Mouse (Mus musculus): ENCODE results near the gene Ripply2.

The Ripply2 gene

GRCm38 (mm10) chr9:87008507-87008906 lies 6.8 kb upstream of the Ripply2 start:
- no peaks in the 10 kb centered on the region for H3K4me1 ChIP-seq (replicated peaks; ENCODE audit: low read depth, low read length)
- no peaks in the 10 kb centered on the region for H3K9me3 ChIP-seq (ENCODE audit: low read length)
- no peaks in the 10 kb centered on the region for H3K36me3 ChIP-seq (ENCODE audit: insufficient read depth, low read length)
- peaks cover 14% of the 10 kb centered on the region for H3K27me3 ChIP-seq (ENCODE audit: insufficient read depth, low read length)
- H3K4me3 ChIP-seq (replicated peaks; ENCODE audit: low read length): no peak overlapping the region
- TF ChIP-seq POU5F1 (IDR thresholded peaks at IDR 0.05; ENCODE audit: borderline replicate concordance, low read length) (no peak), CTCF (conservative IDR thresholded peaks at IDR 0.05; ENCODE audit: low read length) (no peak), NANOG (IDR thresholded peaks at IDR 0.05; ENCODE audit: borderline replicate concordance, low read length) (no peak)

GRCm38 (mm10) chr9:87008919-87009318 lies 6.4 kb upstream of the Ripply2 start:
- Histone ChIP-seq H3K36me3 (ENCODE audit: insufficient read depth, low read length) (no peaks in the 10 kb centered on the region), H3K4me3 (replicated peaks; ENCODE audit: low read length) (no peak overlapping the region), H3K4me1 (replicated peaks; ENCODE audit: low read depth, low read length) (no peaks in the 10 kb centered on the region), H3K9me3 (ENCODE audit: low read length) (no peaks in the 10 kb centered on the region), H3K27me3 (ENCODE audit: insufficient read depth, low read length) (peaks cover 16% of the 10 kb centered on the region)
- TF ChIP-seq NANOG (IDR thresholded peaks at IDR 0.05; ENCODE audit: borderline replicate concordance, low read length): no peak
- no peak for TF ChIP-seq CTCF (conservative IDR thresholded peaks at IDR 0.05; ENCODE audit: low read length)
- TF ChIP-seq POU5F1 (IDR thresholded peaks at IDR 0.05; ENCODE audit: borderline replicate concordance, low read length): no peak

GRCm38 (mm10) chr9:87015938-87016294 lies 579 bp downstream of the Ripply2 start:
- TF ChIP-seq CTCF (conservative IDR thresholded peaks at IDR 0.05; ENCODE audit: low read length) (no peak), NANOG (IDR thresholded peaks at IDR 0.05; ENCODE audit: borderline replicate concordance, low read length) (no peak), POU5F1 (IDR thresholded peaks at IDR 0.05; ENCODE audit: borderline replicate concordance, low read length) (no peak)
- no peaks in the 10 kb centered on the region for H3K9me3 ChIP-seq (ENCODE audit: low read length)
- peaks cover 8% of the 10 kb centered on the region for H3K4me1 ChIP-seq (replicated peaks; ENCODE audit: low read depth, low read length)
- peaks cover 56% of the 10 kb centered on the region for H3K27me3 ChIP-seq (ENCODE audit: insufficient read depth, low read length)
- H3K36me3 ChIP-seq (ENCODE audit: insufficient read depth, low read length): no peaks in the 10 kb centered on the region
- H3K4me3 ChIP-seq (replicated peaks; ENCODE audit: low read length): peak overlapping the region; percentile 80

- Histone ChIP-seq H3K27me3 (ENCODE audit: insufficient read depth, low read length) (peaks cover 11% of the 10 kb centered on the region), H3K9me3 (ENCODE audit: low read length) (no peaks in the 10 kb centered on the region), H3K4me3 (replicated peaks; ENCODE audit: low read length) (peak within 1 kb of the TSS; percentile 91), H3K36me3 (ENCODE audit: insufficient read depth, low read length) (no peaks in the 10 kb centered on the region), H3K4me1 (replicated peaks; ENCODE audit: low read depth, low read length) (peaks cover 6% of the 10 kb centered on the region; the same call in 1 of the 2 replicates)
- TF ChIP-seq CTCF (conservative IDR thresholded peaks at IDR 0.05; ENCODE audit: low read length) (no peak), NANOG (IDR thresholded peaks at IDR 0.05; ENCODE audit: borderline replicate concordance, low read length) (no peak), POU5F1 (IDR thresholded peaks at IDR 0.05; ENCODE audit: borderline replicate concordance, low read length) (no peak)
These were observed 6.6 kb downstream of the Ripply2 start, which contains the start of gene Cyb5r4 for GRCm38 (mm10) chr9:87021778-87022523. Gene Cyb5r4, plus strand, starts transcription at chr9:87022014.

- no peaks in the 10 kb centered on the region for H3K9me3 ChIP-seq (ENCODE audit: low read length)
- no peak overlapping the region for H3K4me3 ChIP-seq (replicated peaks; ENCODE audit: low read length)
- peaks cover 6% of the 10 kb centered on the region; the same call in 1 of the 2 replicates for H3K4me1 ChIP-seq (replicated peaks; ENCODE audit: low read depth, low read length)
- no peak for TF ChIP-seq CTCF (conservative IDR thresholded peaks at IDR 0.05; ENCODE audit: low read length)
- no peak for TF ChIP-seq POU5F1 (IDR thresholded peaks at IDR 0.05; ENCODE audit: borderline replicate concordance, low read length)
- TF ChIP-seq NANOG (IDR thresholded peaks at IDR 0.05; ENCODE audit: borderline replicate concordance, low read length): no peak
- H3K27me3 ChIP-seq (ENCODE audit: insufficient read depth, low read length): no peaks in the 10 kb centered on the region
- H3K36me3 ChIP-seq (ENCODE audit: insufficient read depth, low read length): no peaks in the 10 kb centered on the region
These were observed 10.4 kb downstream of the Ripply2 start for GRCm38 (mm10) chr9:87025764-87026163.

GRCm38 (mm10) chr9:87027423-87028084 lies 12.2 kb downstream of the Ripply2 start:
- H3K9me3 ChIP-seq (ENCODE audit: low read length): no peaks in the 10 kb centered on the region
- H3K27me3 ChIP-seq (ENCODE audit: insufficient read depth, low read length): no peaks in the 10 kb centered on the region
- H3K4me3 ChIP-seq (replicated peaks; ENCODE audit: low read length): no peak overlapping the region
- TF ChIP-seq POU5F1 (IDR thresholded peaks at IDR 0.05; ENCODE audit: borderline replicate concordance, low read length) (no peak), CTCF (conservative IDR thresholded peaks at IDR 0.05; ENCODE audit: low read length) (peak; percentile 97)
- H3K4me1 ChIP-seq (replicated peaks; ENCODE audit: low read depth, low read length): peaks cover 6% of the 10 kb centered on the region; the same call in 1 of the 2 replicates
- H3K36me3 ChIP-seq (ENCODE audit: insufficient read depth, low read length): peaks cover 6% of the 10 kb centered on the region; the same call in 1 of the 2 replicates

GRCm38 (mm10) chr9:87032196-87032595 lies 16.9 kb downstream of the Ripply2 start:
- Histone ChIP-seq H3K27me3 (ENCODE audit: insufficient read depth, low read length) (no peaks in the 10 kb centered on the region), H3K9me3 (ENCODE audit: low read length) (no peaks in the 10 kb centered on the region), H3K4me3 (replicated peaks; ENCODE audit: low read length) (no peak overlapping the region), H3K36me3 (ENCODE audit: insufficient read depth, low read length) (peaks cover 20% of the 10 kb centered on the region), H3K4me1 (replicated peaks; ENCODE audit: low read depth, low read length) (no peaks in the 10 kb centered on the region)
- TF ChIP-seq POU5F1 (IDR thresholded peaks at IDR 0.05; ENCODE audit: borderline replicate concordance, low read length) (no peak), NANOG (IDR thresholded peaks at IDR 0.05; ENCODE audit: borderline replicate concordance, low read length) (no peak), CTCF (conservative IDR thresholded peaks at IDR 0.05; ENCODE audit: low read length) (no peak)

GRCm38 (mm10) chr9:87034831-87035580 lies 19.7 kb downstream of the Ripply2 start:
- no peaks in the 10 kb centered on the region for H3K4me1 ChIP-seq (replicated peaks; ENCODE audit: low read depth, low read length)
- H3K27me3 ChIP-seq (ENCODE audit: insufficient read depth, low read length): no peaks in the 10 kb centered on the region
- H3K9me3 ChIP-seq (ENCODE audit: low read length): no peaks in the 10 kb centered on the region
- TF ChIP-seq NANOG (IDR thresholded peaks at IDR 0.05; ENCODE audit: borderline replicate concordance, low read length) (no peak), POU5F1 (IDR thresholded peaks at IDR 0.05; ENCODE audit: borderline replicate concordance, low read length) (no peak), CTCF (conservative IDR thresholded peaks at IDR 0.05; ENCODE audit: low read length) (no peak)
- peaks cover 20% of the 10 kb centered on the region for H3K36me3 ChIP-seq (ENCODE audit: insufficient read depth, low read length)
- no peak overlapping the region for H3K4me3 ChIP-seq (replicated peaks; ENCODE audit: low read length)
